Mouse (Mus musculus) kidney, embryonic 14.5 days (tissue): ENCODE data around the gene Zfp111. TPM values are rescaled to one million over a fixed set of nuclear protein-coding genes. Genes with fewer than 3 reads are reported as not detected.

ENCODE experiments used
- ATAC-seq: fragments of 200-750 bp; cut with Nextera tagmentation; 2 replicates; pipeline ENCODE4 v1.8.0; 2017; ENCODE audit warnings: moderate number of reproducible peaks, mild to moderate bottlenecking, moderate TSS enrichment, moderate library complexity; ENCODE audit not compliant: low FRiP score, low TSS enrichment
- H3K27ac ChIP-seq: fragments of 300-500 bp; sonication (generic); 2 replicates; pipeline ENCODE4 v1.5.1; 2014; ENCODE audit warnings: low read depth, mild to moderate bottlenecking, low read length, moderate library complexity, mixed read lengths
- H3K27me3 ChIP-seq: fragments of 300-500 bp; sonication (generic); 2 replicates; pipeline ENCODE4 v1.6.1; 2014; ENCODE audit warnings: mild to moderate bottlenecking, low read length; ENCODE audit not compliant: control insufficient read depth, insufficient read depth
- H3K36me3 ChIP-seq: fragments of 300-500 bp; sonication (generic); 2 replicates; pipeline ENCODE4 v1.6.1; 2014; ENCODE audit warnings: low read length, mixed read lengths; ENCODE audit not compliant: control insufficient read depth, insufficient read depth
- H3K4me1 ChIP-seq: fragments of 300-500 bp; sonication (generic); 2 replicates; pipeline ENCODE4 v1.6.1; 2014; ENCODE audit warnings: low read length, mixed read lengths; ENCODE audit not compliant: control insufficient read depth, insufficient read depth
- H3K4me2 ChIP-seq: fragments of 300-500 bp; sonication (generic); replicated peaks from 2 replicates; pipeline ENCODE4 v1.6.1; 2014; ENCODE audit warnings: low read depth, mild to moderate bottlenecking, low read length
- H3K4me3 ChIP-seq: fragments of 300-500 bp; sonication (generic); 2 replicates; pipeline ENCODE4 v1.5.1; 2014; ENCODE audit warnings: mild to moderate bottlenecking, low read length
- H3K9ac ChIP-seq: fragments of 300-500 bp; sonication (generic); 2 replicates; pipeline ENCODE4 v1.6.1; 2014; ENCODE audit warnings: low read depth, mild to moderate bottlenecking, low read length, moderate library complexity
- H3K9me3 ChIP-seq: fragments of 300-500 bp; sonication (generic); 2 replicates; pipeline ENCODE4 v1.6.1; 2016; ENCODE audit warnings: low read length; ENCODE audit not compliant: control insufficient read depth
- WGBS: fragments of 180-500 bp; shearing (Covaris S2); extraction: QIAGEN DNeasy Blood & Tissue Kit; methylation state at CpG from one replicate; pipeline ENCODE4 v1.1.7; 2014; 5-methylcytosine and 5-hydroxymethylcytosine counted together
- polyA plus RNA-seq: library from polyadenylated mRNA; unstranded; fragments of >200 nt; fragmentation: Nextera tagmentation; extraction: Ambion mirVana; gene quantifications from 2 replicates; pipeline ENCODE4 v1.2.1, GENCODE M21; 2014

Gene Zfp111
- polyA plus RNA-seq, 1 experiment from 2014 or later = 12.0 TPM

DNA sequence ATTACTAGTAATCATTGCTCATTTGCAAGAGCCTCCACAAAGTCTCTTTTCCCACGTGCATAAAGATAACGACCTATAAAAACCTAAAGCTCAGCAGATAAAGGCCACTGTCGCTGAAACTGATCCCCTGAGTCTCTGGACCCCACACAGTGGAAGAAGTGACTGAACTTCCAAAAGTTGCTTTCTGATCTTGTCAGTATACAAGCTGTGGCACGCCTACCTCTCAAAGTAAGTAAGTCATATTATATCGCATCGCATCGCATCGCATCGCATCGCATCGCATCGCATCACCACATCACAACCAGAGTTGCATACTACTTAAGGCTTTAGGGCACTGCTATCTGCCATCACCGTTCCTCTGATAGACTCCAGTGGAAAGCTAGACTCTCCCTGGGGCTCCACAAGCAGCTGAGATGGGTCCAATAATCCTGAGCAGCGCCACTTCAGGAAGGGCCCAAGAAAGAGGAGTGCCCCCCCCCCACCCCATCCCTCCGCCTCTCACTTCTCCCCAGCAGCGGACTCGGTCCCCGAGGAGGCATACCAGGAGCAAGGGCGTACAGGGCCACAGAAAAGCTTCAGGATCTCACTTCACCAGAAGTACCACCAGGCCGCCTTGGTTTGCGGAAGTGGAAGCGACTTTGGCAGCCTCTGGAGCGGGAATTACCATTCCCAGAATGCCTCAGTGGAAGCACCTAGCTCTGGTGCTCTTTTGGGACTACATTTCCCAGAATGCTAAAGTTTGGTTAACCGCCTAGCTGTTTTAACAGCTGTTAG lies 3.6 kb downstream of the Zfp111 start:
- Histone ChIP-seq H3K4me3 (peak overlapping the region; percentile 63), H3K4me2 (peak overlapping the region; percentile 41), H3K4me1 (no peaks in the 10 kb centered on the region), H3K9ac (peak overlapping the region; percentile 82), H3K27ac (peak overlapping the region; percentile 63; the same call in 1 of the 2 replicates), H3K36me3 (peaks cover 23% of the 10 kb centered on the region), H3K9me3 (no peaks in the 10 kb centered on the region), H3K27me3 (no peaks in the 10 kb centered on the region)
- WGBS = 11% methylated on average over 24 of the region's 24 CpGs
- peak; percentile 93 for ATAC-seq

DNA sequence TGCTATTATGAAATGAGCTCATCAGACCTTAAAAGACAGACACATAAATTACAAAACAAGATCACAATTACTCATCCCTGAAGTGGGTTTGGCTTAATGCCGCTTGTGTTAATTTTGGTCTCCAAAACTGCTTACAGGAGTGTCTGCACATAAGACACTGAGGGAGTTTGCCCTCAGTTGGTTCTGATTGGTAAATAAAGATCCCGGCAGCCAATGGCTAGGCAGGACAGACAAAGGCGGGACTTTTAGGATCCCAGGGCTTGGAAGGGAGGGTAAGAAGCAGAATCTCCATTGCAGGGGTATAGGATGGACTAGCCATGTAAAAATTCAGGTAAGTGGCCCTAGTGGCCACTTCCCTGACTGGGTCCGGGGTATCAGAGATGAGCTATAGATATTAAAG lies 14.3 kb downstream of the Zfp111 start:
- peaks cover 53% of the 10 kb centered on the region for H3K36me3 ChIP-seq
- WGBS = 91% methylated on average over 4 of the region's 4 CpGs

DNA sequence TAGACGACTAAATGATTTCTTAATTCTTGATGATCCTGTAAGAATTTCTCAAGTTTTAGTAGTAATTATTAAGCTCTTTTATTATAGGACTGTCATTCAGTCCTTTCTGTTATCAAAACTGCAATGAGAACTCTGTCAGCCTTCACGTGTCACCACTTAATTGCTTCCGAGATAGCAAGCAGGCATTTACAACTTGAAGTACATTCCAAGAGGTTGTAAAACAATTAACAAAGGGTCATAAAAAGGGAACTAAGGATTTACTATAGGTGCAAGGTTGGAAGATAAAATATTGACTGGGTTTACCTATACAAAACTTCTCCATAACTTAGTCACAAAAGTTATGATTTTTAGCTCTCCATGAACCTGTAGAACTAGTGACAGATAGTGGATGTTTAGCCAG lies 18.1 kb downstream of the Zfp111 start:
- ATAC-seq = no peak
- no peaks in the 10 kb centered on the region for H3K4me1 ChIP-seq
- no peak overlapping the region for H3K27ac ChIP-seq
- no peaks in the 10 kb centered on the region for H3K27me3 ChIP-seq
- H3K9me3 ChIP-seq = peaks cover 9% of the 10 kb centered on the region; the same call in 1 of the 2 replicates
- 63% methylated on average over 3 of the region's 3 CpGs for WGBS
- H3K36me3 ChIP-seq = peaks cover 17% of the 10 kb centered on the region
- H3K4me3 ChIP-seq = no peak overlapping the region
- H3K4me2 ChIP-seq = no peak overlapping the region
- H3K9ac ChIP-seq = no peak overlapping the region

More for the DNA sequence above, 14.3 kb downstream of the Zfp111 start:
- ATAC-seq = no peak
- no peak overlapping the region for H3K4me2 ChIP-seq
- H3K4me3 ChIP-seq = no peak overlapping the region
- no peaks in the 10 kb centered on the region for H3K4me1 ChIP-seq
- H3K27ac ChIP-seq = no peak overlapping the region
- H3K27me3 ChIP-seq = no peaks in the 10 kb centered on the region
- H3K9ac ChIP-seq = no peak overlapping the region
- H3K9me3 ChIP-seq = peaks cover 14% of the 10 kb centered on the region; the same call in 1 of the 2 replicates

DNA sequence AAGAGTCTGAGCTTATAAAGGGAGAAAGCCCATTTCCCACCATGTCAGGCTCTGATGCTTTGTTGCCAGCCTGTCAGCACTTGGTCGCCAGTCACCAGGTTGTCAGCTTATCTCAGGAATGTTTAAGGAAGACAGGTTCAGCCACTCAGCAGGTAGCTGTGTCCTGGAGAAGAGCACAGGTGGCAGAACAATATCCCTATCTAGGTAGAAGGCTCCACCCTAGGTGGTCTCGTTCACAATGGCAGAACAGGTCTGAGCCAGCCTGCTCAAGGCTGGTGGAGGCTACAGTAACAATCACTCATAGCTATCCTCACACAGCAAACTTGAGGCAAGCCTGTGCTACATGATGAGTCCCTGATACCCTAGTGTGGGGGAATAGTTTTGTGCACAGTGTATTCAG lies 19.9 kb downstream of the Zfp111 start:
- ATAC-seq = no peak
- WGBS = 82% methylated on average over 2 of the region's 2 CpGs
- no peaks in the 10 kb centered on the region for H3K4me1 ChIP-seq

GRCm38 (mm10) chr7:24189571-24189944 lies 21.7 kb downstream of the Zfp111 start:
- Histone ChIP-seq H3K27me3 (no peaks in the 10 kb centered on the region), H3K4me3 (no peak overlapping the region), H3K9ac (no peak overlapping the region), H3K36me3 (peaks cover 4% of the 10 kb centered on the region; the same call in 1 of the 2 replicates), H3K9me3 (peaks cover 5% of the 10 kb centered on the region; the same call in 1 of the 2 replicates), H3K4me2 (no peak overlapping the region), H3K27ac (no peak overlapping the region), H3K4me1 (no peaks in the 10 kb centered on the region)
- no peak for ATAC-seq
- WGBS = 82% methylated on average over 5 of the region's 5 CpGs

More for the DNA sequence above, 19.9 kb downstream of the Zfp111 start:
- Histone ChIP-seq H3K27ac (no peak overlapping the region), H3K36me3 (peaks cover 4% of the 10 kb centered on the region; the same call in 1 of the 2 replicates), H3K4me2 (no peak overlapping the region), H3K4me3 (no peak overlapping the region), H3K9me3 (peaks cover 9% of the 10 kb centered on the region; the same call in 1 of the 2 replicates), H3K9ac (no peak overlapping the region), H3K27me3 (no peaks in the 10 kb centered on the region)

- H3K4me3 ChIP-seq = no peak overlapping the region
- no peaks in the 10 kb centered on the region; the same call in 1 of the 2 replicates for H3K36me3 ChIP-seq
- no peak overlapping the region for H3K9ac ChIP-seq
- no peak overlapping the region for H3K4me2 ChIP-seq
- H3K27ac ChIP-seq = no peak overlapping the region
- no peaks in the 10 kb centered on the region; the same call in 1 of the 2 replicates for H3K9me3 ChIP-seq
- ATAC-seq = no peak
- WGBS = 69% methylated on average over 4 of the region's 4 CpGs
- H3K27me3 ChIP-seq = no peaks in the 10 kb centered on the region
- H3K4me1 ChIP-seq = no peaks in the 10 kb centered on the region
These were observed 22.2 kb downstream of the Zfp111 start for GRCm38 (mm10) chr7:24188901-24189570.

DNA sequence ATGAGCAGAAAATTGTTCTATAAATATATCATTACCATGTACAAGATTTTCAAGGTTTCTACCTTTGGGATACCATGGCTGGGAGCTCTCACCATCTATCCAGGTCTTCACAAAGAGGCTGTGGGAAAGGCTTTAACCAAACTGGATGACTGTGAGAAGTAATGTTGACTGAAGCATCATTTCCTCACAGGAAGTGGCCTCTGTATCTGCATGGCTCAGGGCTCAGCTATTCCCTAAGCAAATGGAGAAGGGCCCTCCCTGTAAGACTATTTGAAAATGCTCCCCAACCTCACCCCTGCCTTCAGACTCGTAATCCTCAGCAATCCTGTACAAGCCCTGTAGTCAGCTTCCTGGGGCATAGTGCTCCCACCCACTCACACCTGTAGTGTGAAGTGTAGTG lies 23.6 kb downstream of the Zfp111 start:
- Histone ChIP-seq H3K4me1 (no peaks in the 10 kb centered on the region), H3K9ac (no peak overlapping the region), H3K4me2 (no peak overlapping the region), H3K27ac (no peak overlapping the region), H3K9me3 (no peaks in the 10 kb centered on the region), H3K36me3 (no peaks in the 10 kb centered on the region), H3K27me3 (no peaks in the 10 kb centered on the region), H3K4me3 (no peak overlapping the region)
- WGBS = 69% methylated on average over 1 of the region's 1 CpGs
- no peak for ATAC-seq

- no peak for ATAC-seq
- Histone ChIP-seq H3K4me2 (peak overlapping the region; percentile 43), H3K9ac (peak overlapping the region; percentile 68), H3K4me3 (peak overlapping the region; percentile 56), H3K27ac (no peak overlapping the region), H3K36me3 (no peaks in the 10 kb centered on the region), H3K27me3 (no peaks in the 10 kb centered on the region), H3K4me1 (no peaks in the 10 kb centered on the region), H3K9me3 (no peaks in the 10 kb centered on the region)
- WGBS = 53% methylated on average over 6 of the region's 6 CpGs
These were observed 35.9 kb downstream of the Zfp111 start for GRCm38 (mm10) chr7:24175337-24175711.
